Mouse (Mus musculus): ENCODE measurements at regions not wholly inside any gene's neighbourhood (a gene's known extent, or its start where the extent isn't known, plus 50 kb on each side); places are given as distances from the start of the nearest gene placed in this dataset.

DNA sequence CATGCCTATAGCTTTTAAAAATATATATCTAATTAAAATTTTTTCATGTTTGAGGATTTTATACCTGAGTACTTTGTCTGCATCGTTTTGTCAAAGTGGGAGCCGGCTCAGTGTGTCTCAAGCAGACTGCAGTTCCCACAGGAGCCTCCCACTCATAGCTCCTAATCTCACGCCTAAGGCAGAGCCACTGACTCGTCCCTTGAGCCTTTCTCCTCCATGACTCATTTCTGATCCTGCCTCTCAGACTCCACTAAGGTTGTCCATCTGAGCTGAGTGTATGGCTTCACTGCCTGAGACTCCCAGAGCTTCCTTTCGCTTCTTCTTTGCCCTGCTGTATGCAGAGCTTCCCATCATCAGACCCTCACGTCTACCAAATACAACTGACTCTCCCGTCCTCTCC, 98.8 kb downstream of the Efnb2 start:
- DNase-seq (ENCODE audit: low spot score in 2 of 2), result no peak

DNA sequence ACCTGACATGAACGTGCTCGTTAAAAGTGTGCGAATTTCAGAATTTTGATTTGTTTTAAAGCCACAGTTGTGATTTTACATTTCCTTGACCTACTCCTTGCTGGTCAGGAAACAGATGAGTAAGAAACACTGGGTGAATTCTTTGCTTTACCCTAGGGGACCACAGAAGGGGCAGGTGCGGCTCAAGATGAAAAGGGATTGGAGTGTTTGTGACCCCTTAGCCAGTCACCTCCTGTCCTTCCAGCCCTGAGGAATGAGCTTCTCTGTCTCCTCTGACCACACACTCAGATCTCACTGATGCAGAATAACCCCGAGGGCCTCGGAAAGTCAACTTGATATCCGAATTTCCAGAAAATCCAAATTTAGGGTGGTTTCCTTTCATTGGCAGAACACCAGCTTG, 103.0 kb downstream of the Efnb2 start:
- DNase-seq (ENCODE audit: low spot score in 2 of 2), result no peak

DNA sequence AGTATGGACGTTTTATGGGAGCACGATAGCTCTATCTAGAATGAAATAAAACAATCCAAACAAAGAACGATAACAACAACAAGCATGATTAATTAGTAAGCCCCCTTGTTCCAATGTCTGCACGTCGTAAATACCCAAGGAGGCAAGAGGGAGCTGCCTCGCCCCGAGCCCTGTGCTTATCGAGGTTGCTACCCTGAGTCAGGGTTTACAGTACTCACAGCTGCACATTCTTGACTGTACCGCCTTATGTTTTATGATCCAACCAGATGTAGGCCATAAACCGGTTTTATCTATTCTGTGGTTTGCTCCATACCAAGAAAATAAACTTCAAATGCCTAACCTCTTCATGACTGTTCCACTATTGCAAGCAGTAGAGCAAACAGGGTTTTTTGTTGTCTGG, 104.9 kb downstream of the Efnb2 start:
- no peak for DNase-seq (ENCODE audit: low spot score in 2 of 2)

DNA sequence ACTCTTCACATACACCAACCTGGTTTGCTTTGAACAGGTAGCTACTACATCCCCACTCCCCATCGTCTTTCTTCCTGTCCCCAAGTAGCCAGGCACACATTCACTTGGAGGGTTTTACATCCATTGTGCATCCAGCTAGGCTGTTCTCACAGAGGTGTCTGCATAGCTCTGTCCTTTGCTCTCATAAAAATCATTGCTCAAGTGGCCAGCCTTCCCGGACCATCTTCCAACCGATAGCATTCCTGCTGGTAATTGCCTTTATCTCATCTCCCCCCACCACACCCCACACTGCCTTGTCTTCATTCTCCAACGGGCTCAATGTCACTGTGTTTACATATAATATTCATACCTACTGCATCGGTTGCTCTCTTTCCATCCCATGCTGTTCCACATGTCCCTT, 106.4 kb downstream of the Efnb2 start:
- no peak for DNase-seq (ENCODE audit: low spot score in 2 of 2)

DNA sequence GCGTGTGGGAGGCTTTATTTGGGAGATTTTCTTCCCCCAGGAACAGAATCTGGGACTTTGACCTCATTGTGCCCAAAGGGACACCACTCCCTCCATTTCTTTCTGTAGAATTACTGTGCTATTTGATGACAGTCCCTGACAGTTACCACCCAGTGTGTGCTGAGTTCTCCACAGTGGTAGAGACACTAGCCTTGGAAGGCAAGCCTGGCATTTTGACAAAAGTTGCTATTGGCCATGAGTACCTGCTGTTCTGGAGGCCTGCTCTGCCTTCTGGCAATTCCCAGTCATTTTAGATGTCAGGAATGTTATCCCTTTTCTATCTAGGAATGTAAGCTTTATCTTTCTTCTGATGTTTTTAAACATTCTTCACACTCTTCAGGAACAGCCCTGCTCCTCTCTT, 108.3 kb downstream of the Efnb2 start:
- no peak for DNase-seq (ENCODE audit: low spot score in 2 of 2)

DNA sequence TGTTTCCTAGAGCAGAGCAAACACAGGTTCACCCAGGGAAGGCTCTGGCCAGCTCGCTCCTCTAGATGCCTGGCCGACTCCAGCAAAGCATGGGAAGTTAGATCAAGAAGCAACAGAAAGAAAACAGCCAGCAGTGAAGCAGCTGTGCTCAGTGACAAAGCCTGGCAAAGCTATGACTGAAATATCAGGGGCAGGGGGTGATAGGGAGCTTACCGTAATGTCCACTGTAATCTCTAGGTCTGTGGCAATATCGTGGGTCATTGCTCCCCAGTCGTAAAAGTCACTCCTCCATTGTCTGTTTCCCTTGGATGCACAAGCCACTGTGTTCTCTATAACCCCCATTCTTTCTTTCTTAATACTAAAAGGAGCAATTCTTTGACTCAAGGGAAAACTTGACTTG, 124.4 kb downstream of the Efnb2 start:
- DNase-seq (ENCODE audit: low spot score in 2 of 2), result no peak

DNA sequence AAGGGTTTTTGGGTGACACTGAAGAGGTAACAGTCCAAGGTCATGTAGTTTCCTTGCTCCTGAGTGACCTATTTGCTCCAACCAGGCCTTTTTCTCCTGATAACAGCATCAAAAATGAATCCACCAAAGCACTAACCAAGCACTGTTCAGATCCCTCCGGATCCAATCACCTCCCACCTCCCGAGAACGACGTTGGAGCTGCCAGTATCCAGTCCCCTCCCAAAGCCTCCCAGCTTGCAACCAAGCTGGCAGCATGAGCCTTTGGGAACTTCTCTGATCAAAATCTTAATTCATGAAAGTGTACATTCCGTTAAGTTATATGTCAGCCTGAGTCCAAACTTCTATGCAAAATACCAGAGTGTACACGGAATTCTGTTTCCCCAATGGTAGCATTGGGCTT, 126.3 kb downstream of the Efnb2 start:
- no peak for DNase-seq (ENCODE audit: low spot score in 2 of 2)

DNA sequence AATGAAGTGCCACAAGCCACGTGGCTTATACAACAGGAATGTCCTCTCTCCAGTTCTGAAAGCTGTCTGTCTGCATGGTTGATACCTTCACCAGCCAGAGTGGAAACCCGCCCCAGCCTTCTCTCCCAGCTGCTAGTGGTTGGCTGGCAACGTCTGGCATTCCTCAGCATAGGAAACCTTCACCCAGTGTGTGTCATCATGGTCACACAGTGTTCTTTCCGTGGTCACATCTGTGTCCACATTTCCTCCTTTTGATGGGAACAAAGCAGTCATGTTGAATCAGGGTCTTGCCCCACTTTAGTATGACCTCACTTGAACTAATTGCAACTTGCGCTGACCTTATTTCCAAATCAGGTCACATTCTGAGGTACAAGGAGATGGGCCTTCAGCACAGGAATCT, 128.1 kb downstream of the Efnb2 start:
- DNase-seq (ENCODE audit: low spot score in 2 of 2), result no peak

DNA sequence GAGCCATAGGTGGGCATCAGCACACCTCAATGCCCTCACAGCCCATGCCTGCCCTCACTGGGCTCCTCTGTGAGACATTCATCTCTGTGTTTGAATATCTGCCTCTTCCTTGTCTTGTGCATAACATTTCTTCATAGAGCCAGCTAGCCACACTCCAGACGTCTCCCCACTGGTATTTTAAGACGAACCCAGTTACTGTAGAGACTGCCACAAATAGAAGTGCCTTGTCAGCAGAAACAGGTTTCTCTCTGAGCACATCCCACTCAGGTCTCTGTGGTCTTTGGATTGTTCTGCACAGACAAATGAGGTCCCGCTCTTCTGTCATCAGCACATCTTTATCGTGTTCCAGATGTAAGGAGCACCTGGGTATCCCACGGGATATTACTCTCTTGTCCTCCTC, 130.5 kb downstream of the Efnb2 start:
- DNase-seq (ENCODE audit: low spot score in 2 of 2), result no peak

DNA sequence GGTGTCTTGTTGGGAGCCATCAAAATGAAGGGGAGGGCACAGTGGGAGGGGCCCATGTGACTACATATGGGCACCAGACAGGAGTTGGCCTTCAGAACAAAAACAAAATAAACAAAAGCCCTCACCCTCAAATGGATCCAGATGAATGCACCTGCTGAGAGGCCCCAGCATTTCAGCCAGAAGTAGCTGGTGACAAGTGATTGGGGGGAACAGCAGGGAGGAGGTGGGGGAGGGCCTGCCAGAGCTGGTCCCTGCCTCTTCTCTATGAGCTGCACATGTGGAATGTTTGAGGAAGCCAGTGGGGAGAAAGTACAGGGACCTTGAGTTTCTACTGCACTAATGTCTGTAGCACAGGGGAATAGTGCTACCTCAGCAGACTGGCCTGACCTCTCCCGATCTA, 139.5 kb downstream of the Efnb2 start:
- DNase-seq (ENCODE audit: low spot score in 2 of 2), result no peak

DNA sequence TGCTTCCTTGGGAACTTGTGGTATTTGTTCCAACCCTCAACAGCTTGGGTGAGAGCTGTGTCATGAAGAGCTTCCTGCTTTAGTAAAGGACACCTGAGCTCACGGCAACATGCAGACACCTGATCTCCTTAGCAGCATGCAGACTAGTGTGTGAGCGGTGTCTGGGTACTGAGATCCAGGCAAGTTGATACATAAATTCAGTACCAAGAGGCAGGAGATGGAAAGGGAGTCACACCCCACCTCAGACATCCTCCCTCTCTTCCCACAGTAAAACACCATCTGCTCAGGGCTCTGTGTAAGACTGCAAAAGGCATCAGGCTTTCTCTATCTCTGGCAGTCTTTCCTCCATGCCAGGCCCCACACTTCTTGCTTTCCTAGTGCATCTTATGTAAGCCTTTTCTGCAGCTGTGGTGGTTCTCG, 141.3 kb downstream of the Efnb2 start:
- no peak for DNase-seq (ENCODE audit: low spot score in 2 of 2)

DNA sequence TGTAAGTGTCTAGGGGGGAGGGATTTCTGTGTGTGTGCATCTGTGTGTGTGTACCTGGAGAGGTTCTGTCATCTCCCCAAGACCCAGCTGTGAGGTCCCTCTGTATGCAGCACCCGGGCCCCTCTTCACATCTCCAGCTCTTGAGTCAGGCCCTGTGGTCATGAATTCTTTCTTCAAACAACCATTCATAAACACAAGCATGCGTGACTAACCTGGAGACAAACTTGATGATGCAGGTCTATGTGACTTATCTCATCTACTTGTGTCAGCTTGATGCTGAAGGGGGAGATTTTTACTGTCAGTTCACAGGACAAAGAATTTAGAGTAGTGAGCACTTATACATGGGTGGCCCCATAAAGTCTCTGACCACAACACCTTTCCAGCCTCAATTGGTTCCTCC, 143.4 kb downstream of the Efnb2 start:
- no peak for DNase-seq (ENCODE audit: low spot score in 2 of 2)

DNA sequence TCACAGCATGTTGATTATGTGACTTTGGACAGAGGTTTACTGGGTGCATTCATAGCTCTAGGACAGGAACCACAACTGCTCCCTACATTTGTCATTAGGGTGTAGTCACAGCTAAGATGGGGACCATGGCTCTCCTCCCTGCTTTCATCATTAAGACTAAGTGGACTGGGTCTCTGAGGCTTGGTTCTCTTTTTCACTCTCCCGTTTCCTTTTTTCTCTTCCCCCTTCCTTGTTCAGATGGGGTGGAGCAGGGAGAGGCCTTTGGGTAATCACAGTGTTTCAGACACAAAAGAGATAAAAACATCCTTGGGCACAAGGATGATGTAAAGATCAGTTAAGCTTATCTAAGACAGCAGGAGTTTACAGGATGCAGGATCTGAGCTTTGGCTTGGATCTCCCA, 144.8 kb downstream of the Efnb2 start:
- no peak for DNase-seq (ENCODE audit: low spot score in 2 of 2)

DNA sequence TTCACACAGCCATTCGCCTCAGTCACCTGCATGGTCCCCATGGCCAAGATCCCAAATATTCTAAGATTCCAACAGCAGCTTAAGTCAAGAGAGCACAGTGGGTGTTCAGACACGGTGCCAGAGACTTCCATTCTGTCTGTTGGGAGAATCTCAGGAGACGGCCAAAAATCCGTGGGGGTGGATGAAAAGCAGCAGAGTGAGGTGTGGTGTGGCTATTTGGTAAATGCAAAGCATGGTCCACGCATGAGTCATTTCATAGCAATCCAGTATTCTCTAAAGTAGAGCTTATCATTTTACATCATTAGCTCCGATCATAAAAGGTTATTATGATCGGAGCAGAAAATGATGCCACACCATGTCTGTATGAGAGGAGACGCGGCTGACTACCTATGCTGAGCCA, 161.1 kb downstream of the Efnb2 start:
- no peak for DNase-seq (ENCODE audit: low spot score in 2 of 2)

DNA sequence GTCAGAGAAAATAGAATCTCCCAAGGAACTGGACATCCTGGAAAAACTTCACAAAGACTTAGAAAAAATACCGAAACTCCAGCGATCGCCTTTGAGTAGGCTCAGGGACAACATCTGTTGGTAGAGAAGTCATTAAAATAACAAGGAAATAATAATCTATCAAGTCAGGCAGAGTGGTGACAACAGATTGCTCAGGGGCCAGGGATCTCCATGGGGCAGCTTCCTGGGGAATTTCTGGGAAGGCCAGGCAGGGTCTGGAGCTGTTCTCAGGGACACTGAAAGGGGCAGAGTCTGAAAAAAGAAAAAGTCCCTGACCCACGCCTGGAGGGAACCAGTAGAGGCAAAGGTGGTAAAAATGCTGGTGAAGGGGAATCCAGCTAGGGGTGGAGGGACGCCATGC, 162.3 kb downstream of the Efnb2 start:
- DNase-seq (ENCODE audit: low spot score in 2 of 2), result no peak

DNA sequence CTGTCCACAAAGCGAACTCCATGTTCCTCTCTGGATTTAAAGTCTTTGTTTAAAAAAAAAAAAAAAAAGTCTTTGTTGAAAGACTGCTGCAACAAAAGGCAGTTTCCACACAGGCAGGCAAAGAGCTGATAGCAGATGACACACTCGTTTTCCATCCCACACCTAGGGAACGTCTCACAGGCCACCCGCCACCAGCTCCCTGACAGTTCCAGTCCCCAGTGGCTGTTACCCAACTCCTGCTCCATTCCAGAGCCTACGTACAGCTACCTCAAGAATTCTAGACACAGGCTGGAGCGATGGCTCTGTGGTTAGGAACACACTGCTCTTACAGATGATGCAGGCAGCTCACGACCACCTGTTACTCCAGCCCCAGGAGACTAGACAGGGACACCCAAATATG, 165.6 kb downstream of the Efnb2 start:
- DNase-seq (ENCODE audit: low spot score in 2 of 2), result peak in 1 of 2 experiments; percentile 37

DNA sequence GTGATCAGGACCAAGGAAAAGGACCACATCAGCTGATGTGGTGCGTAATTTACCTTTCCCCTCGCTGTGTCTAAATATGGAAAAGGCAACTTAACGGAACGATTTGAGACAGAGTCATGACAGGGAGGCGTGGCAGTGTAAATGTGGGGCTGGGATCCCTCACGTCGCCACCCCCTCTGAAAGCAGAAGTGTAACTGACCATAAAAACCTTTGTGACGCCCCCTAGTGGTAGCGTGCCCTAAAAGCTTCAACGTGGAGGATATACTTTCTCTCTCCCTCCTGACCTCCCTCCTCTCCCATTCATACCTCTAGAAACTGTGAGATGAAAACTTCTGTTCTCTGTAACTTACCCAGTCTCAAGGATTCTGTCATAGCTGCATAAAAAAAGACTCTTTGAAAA, 166.8 kb downstream of the Efnb2 start:
- peak in 1 of 2 experiments; percentile 38 for DNase-seq (ENCODE audit: low spot score in 2 of 2)

DNA sequence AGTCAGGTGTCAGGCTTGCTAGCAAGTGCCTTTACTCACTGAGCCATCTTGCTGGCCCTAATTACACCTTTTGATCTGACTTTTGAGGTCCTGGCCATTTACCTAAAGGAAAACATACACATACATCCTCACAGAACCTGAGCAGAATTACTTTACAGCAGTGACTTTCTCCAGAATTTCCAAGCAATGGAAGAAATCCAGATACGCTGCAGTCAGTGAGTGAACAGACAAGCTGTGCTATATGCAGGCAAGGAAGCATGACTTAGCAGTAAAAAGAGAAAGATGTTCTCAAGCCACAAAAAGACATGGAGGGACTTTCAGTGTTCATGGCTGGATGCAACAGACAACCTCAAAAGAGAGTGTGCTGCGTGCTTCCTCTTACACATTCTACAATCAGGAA, 169.1 kb downstream of the Efnb2 start:
- no peak for DNase-seq (ENCODE audit: low spot score in 2 of 2)

DNA sequence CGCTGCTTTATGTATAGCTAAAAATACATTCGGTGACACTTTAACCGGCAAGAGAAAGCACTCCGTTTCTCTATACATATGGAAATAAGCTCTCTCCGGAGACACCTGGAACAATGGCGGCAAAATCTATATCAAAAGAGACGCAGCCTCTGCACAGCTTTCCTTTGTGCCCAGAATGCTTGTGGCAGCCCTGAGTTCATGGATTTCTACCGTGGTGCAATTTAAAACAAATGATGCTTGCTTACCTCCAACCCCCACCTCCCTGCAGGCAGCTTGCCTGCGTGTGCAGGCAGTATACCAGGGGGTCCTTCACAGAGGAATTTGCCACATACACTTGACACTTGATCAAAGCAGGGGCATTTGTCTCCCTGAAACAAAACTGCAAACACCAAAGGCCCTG, 171.3 kb downstream of the Efnb2 start:
- no peak for DNase-seq (ENCODE audit: low spot score in 2 of 2)

DNA sequence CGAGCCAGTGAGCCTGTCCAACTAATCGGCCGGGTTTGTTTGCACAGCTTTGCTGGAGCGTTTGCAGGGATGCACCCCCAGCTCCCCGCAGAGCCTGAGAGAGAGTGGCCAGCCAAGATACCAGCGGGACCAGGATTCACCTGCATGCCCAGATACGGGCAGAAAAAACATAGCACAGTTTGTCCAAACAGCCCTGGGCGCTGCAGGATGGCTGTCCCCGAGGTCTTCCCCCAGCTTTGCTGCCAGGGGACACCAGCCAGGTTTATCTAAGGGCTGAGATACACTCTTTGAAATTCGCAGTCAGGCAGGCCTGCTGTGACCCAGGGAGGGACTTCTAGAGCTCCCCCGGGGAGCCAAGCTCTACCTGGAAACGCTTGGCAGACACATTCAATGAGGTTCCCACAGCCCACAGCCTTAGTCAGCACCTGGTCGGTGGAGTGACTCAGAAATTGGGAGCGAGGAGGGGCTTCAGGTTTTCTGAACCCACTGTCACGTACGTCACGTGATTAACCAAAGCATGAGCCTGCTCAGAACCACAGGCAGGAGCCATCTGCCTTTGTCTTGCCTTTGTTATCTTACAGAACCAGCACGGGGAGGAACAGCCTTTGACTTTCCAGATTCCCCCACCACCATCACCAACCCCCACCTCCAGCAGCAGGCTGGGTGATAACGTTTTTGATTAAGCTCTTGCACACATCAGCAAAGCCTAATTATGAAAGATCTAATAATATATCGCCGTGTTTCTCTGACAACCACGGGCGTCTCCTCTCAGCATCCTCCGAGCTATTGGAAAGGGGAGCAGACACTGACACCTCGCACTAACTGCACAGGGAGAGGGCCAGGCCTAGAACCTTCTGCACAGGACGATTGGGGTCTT, 172.1 kb downstream of the Efnb2 start:
- DNase-seq (ENCODE audit: low spot score in 2 of 2), result no peak

DNA sequence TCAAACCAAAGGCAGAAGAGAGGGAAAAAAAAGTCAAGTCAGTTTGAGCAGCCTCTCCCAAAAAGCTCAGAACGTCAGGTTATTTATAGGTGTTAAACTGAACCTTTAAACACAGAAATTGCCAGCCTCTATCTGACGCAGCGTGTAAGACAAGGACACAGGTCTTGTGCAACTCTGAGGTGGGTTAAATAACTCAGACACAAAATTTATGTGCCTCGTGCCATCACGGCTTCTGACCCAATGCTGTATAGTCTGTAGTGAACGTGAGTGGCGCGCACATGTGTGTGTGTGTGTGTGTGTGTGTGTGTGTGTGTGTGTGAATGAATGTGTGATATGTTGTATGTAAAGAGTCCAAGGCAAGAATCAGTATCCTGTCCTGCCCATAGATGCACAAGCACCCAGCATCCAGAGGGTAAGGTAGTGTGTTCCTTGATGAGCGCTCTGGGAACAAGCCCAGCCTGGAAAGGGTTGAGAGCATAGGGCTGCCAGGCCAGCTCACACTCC, 172.8 kb downstream of the Efnb2 start:
- no peak for DNase-seq (ENCODE audit: low spot score in 2 of 2)

DNA sequence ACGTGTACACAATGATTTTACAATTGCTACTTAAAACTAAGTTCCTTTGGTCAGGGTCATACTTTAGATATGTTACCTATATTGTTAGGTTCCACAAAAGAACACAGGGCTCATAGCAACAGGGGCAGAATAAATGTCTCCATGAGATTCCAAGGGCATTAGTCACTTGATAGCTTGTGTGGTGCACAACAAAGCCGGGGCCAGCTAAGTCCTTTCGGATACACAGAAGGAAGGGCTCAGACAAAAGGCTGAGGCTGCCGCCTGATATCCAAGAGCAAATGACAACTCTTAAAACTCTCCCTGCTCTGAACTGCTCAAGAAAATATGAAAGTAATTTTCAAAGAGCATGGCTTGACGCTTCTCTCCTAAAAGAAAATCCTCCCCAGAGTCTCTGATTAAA, 173.3 kb downstream of the Efnb2 start:
- DNase-seq (ENCODE audit: low spot score in 2 of 2), result peak in 1 of 2 experiments; percentile 12

DNA sequence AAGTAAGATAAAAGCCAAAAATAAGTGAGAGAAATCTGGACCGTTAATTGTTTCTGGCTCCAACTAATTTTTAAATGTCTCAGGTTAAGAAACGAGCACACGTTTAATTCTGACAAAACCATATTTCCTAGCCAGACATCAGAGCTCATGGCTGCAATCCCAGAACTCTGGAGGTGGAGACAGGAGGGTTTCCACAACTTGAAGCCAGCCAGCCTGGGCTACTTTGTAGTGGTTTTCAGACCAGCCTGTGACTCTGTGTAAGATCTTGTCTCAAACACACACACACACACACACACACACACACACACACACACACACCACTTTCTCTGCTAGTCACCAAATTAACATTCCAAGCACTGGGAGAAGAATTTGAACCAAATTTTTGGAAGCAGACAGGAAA, 174.2 kb downstream of the Efnb2 start:
- DNase-seq (ENCODE audit: low spot score in 2 of 2), result no peak

DNA sequence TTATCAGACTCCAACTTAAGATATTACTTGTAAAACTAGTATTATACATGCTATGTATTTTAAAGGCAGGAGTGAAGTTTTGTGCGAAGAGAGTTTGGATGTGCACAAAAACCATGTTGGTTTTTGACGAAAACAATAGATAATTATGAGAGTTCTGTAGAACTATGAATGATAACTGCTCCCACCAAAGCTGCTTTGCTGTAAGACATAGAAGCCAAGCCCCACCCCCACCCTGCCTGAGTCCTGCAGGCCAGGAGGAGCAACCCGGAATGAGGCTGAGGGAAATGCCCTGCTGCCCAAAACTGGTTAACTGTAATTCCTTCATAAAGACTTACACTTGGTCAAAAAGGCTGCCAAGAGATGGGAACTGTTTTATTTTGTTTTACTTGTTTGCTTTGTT, 175.8 kb downstream of the Efnb2 start:
- no peak for DNase-seq (ENCODE audit: low spot score in 2 of 2)

All from spleen, postnatal 4 days (tissue).